Mouse (Mus musculus) bone marrow, adult 2 months (tissue): ENCODE measurements around the gene Hoga1.

Experiments used
- CTCF ChIP-seq: fragments of 200-500 bp; IDR thresholded peaks from 2 replicates; pipeline ENCODE4 v1.5.1; 2011; ENCODE audit warnings: low read length, control low read depth; ENCODE audit not compliant: control insufficient read depth, insufficient read depth
- POLR2A ChIP-seq: fragments of 200-500 bp; IDR thresholded peaks from 2 replicates; pipeline ENCODE4 v1.6.1; 2011; ENCODE audit warnings: low read depth, mild to moderate bottlenecking, control low read depth, low read length, borderline replicate concordance; ENCODE audit not compliant: control insufficient read depth

GRCm38 (mm10) chr19:42006568-42006967, 38.8 kb upstream of the Hoga1 start:
- no peak for TF ChIP-seq CTCF
- TF ChIP-seq POLR2A: no peak
